Mouse (Mus musculus) retina, adult 2 months (tissue): ENCODE results near the gene Gm21440.
"Not testable (repeated sequence)": the region's sequence is repeated elsewhere in the genome, so short reads cannot be mapped to it uniquely, and the experiment has no call there.

Experiments used
- DNase-seq: peaks from one replicate; pipeline ENCODE4 v3.0.0-alpha.2; 2012; ENCODE audit warnings: low read depth, low spot score

Gene Gm21440

GRCm38 (mm10) chrY:13252091-13252490 is at the start of gene Gm21440, which contains the start of gene Gm21454:
TSS of gene Gm21440 (plus strand) at chrY:13252391.
TSS of gene Gm21454 (plus strand) at chrY:13252442.
- DNase-seq, result not testable (repeated sequence)

- DNase-seq, result not testable (repeated sequence)
Measured at GRCm38 (mm10) chrY:13223828-13224227, 28.4 kb upstream of the Gm21440 start, which contains the start of gene Gm21828. TSS of gene Gm21828 (minus strand) at chrY:13223928.
